Mouse (Mus musculus) stomach, embryonic 14.5 days (tissue): ENCODE results near the gene Snap29. TPM values are rescaled to one million over a fixed set of nuclear protein-coding genes. Genes with fewer than 3 reads are reported as not detected.

ENCODE experiments used
- ATAC-seq: fragments of 200-750 bp; cut with Nextera tagmentation; 2 replicates; pipeline ENCODE4 v1.8.0; 2017; ENCODE audit warnings: low read depth, moderate TSS enrichment; ENCODE audit not compliant: insufficient number of reproducible peaks, insufficient read depth, low FRiP score
- H3K27ac ChIP-seq: fragments of 300-500 bp; sonication (generic); 2 replicates; pipeline ENCODE4 v1.5.1; 2014; ENCODE audit warnings: mild to moderate bottlenecking, low read length, moderate library complexity, mixed read lengths
- H3K27me3 ChIP-seq: fragments of 300-500 bp; sonication (generic); 2 replicates; pipeline ENCODE4 v1.6.1; 2014; ENCODE audit warnings: low read length, control low read depth, mixed read lengths; ENCODE audit not compliant: control insufficient read depth, insufficient read depth
- H3K36me3 ChIP-seq: fragments of 300-500 bp; sonication (generic); 2 replicates; pipeline ENCODE4 v1.6.1; 2014; ENCODE audit warnings: mild to moderate bottlenecking, control low read depth, low read length, moderate library complexity, mixed read lengths; ENCODE audit not compliant: control insufficient read depth, insufficient read depth
- H3K4me1 ChIP-seq: fragments of 300-500 bp; sonication (generic); 2 replicates; pipeline ENCODE4 v1.6.1; 2014; ENCODE audit warnings: low read length, control low read depth, mixed read lengths; ENCODE audit not compliant: control insufficient read depth, insufficient read depth
- H3K4me2 ChIP-seq: fragments of 300-500 bp; sonication (generic); replicated peaks from 2 replicates; pipeline ENCODE4 v1.6.1; 2014; ENCODE audit warnings: low read depth, low read length, control low read depth
- H3K4me3 ChIP-seq: fragments of 300-500 bp; sonication (generic); 2 replicates; pipeline ENCODE4 v1.5.1; 2014; ENCODE audit warnings: low read depth, low read length, control low read depth
- H3K9ac ChIP-seq: fragments of 300-500 bp; sonication (generic); replicated peaks from 2 replicates; pipeline ENCODE4 v1.6.1; 2014; ENCODE audit warnings: low read depth, mild to moderate bottlenecking, control low read depth, low read length, moderate library complexity, mixed read lengths
- H3K9me3 ChIP-seq: fragments of 300-500 bp; sonication (generic); 2 replicates; pipeline ENCODE4 v1.6.1; 2016; ENCODE audit warnings: low read depth, low read length, control low read depth; ENCODE audit not compliant: control insufficient read depth
- WGBS: fragments of 180-500 bp; shearing (Covaris S2); extraction: QIAGEN DNeasy Blood & Tissue Kit; methylation state at CpG from one replicate; pipeline ENCODE4 v1.1.7; 2014; 5-methylcytosine and 5-hydroxymethylcytosine counted together
- polyA plus RNA-seq: library from polyadenylated mRNA; unstranded; fragments of >200 nt; fragmentation: Nextera tagmentation; extraction: Ambion mirVana; gene quantifications from 2 replicates; pipeline ENCODE4 v1.2.1, GENCODE M21; 2014

Gene Snap29
- polyA plus RNA-seq, 1 experiment from 2014 or later = 7.4 TPM

DNA sequence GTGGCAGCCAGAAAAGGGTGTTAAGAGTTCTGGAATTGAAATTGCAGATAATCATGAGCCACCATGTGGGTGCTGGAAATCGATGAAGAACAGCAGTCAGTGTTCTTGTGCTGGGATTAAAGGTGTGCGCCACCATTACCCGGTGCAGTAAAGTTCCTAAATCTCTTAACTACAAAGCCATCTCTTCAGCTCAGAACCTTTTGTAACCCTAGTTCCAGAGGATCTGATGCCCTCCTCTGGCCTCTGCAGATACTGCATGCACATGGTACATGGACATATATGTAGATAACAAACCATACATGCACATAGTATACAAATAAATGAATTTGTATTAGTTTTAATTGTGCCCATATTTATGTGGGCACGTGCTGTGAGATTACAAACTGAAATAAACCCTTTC lies 54.5 kb downstream of the Snap29 start:
- no peak overlapping the region for H3K4me3 ChIP-seq
- no peaks in the 10 kb centered on the region for H3K27me3 ChIP-seq
- H3K27ac ChIP-seq = no peak overlapping the region
- 0 out of 2 replicates have a peak, but pooled peaks cover 5% of the 10 kb centered on the region for H3K4me1 ChIP-seq
- H3K9me3 ChIP-seq = no peaks in the 10 kb centered on the region
- H3K4me2 ChIP-seq = no peak overlapping the region
- peaks cover 22% of the 10 kb centered on the region; the same call in 1 of the 2 replicates for H3K36me3 ChIP-seq
- WGBS = 91% methylated on average over 4 of the region's 4 CpGs
- ATAC-seq = no peak
- H3K9ac ChIP-seq = no peak overlapping the region

DNA sequence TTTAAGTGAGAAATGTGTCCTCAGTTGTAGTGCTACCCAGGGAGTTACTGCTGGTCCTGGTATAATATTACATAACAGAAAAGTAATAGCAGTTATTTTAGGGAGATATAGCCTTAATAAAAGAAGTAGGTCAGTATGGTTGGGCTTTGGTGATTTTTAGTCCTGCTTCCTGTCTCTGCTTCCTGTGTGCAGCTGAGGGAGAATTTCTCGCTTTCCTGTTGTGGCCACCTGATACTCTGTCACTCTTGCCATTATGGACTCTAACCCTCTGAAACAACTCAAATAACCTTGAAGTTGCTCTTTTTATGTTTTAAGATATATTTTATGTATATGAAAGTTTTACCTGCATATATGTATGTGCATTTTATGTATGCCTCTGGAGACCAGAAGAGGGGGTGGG lies 55.8 kb downstream of the Snap29 start:
- Histone ChIP-seq H3K9me3 (no peaks in the 10 kb centered on the region), H3K9ac (no peak overlapping the region), H3K27ac (no peak overlapping the region), H3K4me3 (no peak overlapping the region), H3K36me3 (peaks cover 13% of the 10 kb centered on the region; the same call in 1 of the 2 replicates), H3K4me2 (no peak overlapping the region), H3K27me3 (no peaks in the 10 kb centered on the region), H3K4me1 (no peaks in the 10 kb centered on the region)
- WGBS = 88% methylated on average over 1 of the region's 1 CpGs
- no peak for ATAC-seq

DNA sequence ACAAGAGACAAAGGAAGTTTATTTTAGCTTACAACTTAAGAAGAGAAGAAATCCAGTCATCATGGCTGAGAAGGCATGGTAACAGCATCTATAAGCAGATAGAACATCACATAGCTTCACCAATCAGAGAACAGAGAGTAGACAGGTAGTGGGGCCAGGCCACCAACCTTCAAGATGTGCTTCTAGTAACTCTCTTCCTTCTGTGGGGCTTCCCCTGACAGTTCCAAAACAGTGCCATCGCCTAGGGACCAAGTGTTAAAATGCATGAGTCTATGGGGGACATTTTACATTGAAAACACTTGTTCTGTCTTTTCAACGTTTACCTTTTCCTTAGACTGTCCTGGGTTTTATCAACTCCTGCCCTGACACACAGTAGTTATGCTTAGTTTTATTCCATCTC lies 57.4 kb downstream of the Snap29 start:
- Histone ChIP-seq H3K36me3 (peaks cover 11% of the 10 kb centered on the region; the same call in 1 of the 2 replicates), H3K9me3 (no peaks in the 10 kb centered on the region), H3K27me3 (no peaks in the 10 kb centered on the region), H3K27ac (no peak overlapping the region), H3K4me3 (no peak overlapping the region), H3K4me1 (0 out of 2 replicates have a peak, but pooled peaks cover 4% of the 10 kb centered on the region), H3K4me2 (no peak overlapping the region), H3K9ac (no peak overlapping the region)
- WGBS = 74% methylated on average over 2 of the region's 2 CpGs
- no peak for ATAC-seq

DNA sequence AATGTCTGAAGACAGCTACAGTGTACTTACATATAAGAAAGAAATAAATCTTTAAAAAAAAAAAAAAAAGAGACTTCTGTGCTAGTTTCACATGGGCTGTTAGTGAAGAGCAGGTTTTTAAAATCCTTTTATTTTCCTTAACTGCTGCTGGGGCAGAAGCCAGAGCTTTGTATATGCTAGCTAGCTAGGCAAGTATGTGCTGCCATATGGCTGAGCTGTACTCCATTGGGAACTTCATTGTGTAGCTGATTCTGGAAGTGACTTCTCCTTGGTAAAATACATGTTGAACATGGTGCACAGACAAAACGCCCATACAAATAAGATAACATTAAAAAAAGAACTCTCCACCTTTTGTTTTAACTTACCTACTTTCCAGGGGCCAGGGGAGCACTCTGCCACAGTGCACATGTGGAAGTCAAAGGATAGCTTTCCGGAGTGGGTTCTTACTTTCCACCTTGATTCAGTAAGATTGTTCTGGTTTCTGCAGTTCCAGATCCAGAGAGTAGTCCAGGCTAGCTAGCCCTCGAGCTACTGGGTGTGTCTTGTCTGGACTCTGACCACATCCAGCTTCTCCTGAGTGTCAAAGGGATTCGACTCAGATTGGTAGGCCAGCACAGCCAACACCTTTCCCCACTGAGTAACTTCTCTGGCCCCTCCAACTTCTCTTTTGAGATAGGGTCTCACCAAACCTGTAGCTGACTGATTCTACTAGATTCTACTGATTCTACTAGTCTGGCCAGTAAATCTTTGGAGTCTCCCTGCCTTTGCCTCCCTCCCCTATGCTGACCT lies 61.3 kb downstream of the Snap29 start:
- H3K4me2 ChIP-seq = no peak overlapping the region
- WGBS = 80% methylated on average over 4 of the region's 4 CpGs
- no peak overlapping the region for H3K27ac ChIP-seq
- H3K9me3 ChIP-seq = no peaks in the 10 kb centered on the region
- no peak overlapping the region for H3K4me3 ChIP-seq
- no peak overlapping the region for H3K9ac ChIP-seq
- H3K27me3 ChIP-seq = no peaks in the 10 kb centered on the region
- 0 out of 2 replicates have a peak, but pooled peaks cover 4% of the 10 kb centered on the region for H3K4me1 ChIP-seq
- no peak for ATAC-seq
- H3K36me3 ChIP-seq = peaks cover 11% of the 10 kb centered on the region; the same call in 1 of the 2 replicates

DNA sequence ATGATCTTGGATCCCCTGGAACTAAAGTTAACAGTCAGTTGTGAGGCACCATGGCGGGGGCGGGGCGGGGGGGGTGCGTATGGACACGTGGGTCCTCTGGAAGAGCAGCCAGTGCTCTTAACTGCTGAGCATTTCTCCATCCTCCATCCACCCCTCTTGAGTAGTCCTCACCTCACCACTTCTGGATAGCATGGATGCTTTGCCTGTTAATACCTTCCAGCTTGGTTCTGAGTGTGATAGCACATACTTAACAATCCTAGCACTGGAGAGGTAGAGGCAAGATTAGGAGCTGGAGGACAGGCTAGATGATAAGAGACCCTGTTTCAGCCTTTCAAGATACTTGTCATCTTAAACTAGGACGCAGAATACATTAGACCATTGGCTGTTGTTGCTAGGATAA lies 66.7 kb downstream of the Snap29 start:
- H3K4me2 ChIP-seq = no peak overlapping the region
- no peaks in the 10 kb centered on the region for H3K27me3 ChIP-seq
- 0 out of 2 replicates have a peak, but pooled peaks cover under 1% of the 10 kb centered on the region for H3K4me1 ChIP-seq
- H3K9me3 ChIP-seq = no peaks in the 10 kb centered on the region
- no peak overlapping the region for H3K4me3 ChIP-seq
- no peak for ATAC-seq
- H3K9ac ChIP-seq = no peak overlapping the region
- peaks cover 20% of the 10 kb centered on the region for H3K36me3 ChIP-seq
- WGBS = 81% methylated on average over 6 of the region's 6 CpGs
- H3K27ac ChIP-seq = no peak overlapping the region

DNA sequence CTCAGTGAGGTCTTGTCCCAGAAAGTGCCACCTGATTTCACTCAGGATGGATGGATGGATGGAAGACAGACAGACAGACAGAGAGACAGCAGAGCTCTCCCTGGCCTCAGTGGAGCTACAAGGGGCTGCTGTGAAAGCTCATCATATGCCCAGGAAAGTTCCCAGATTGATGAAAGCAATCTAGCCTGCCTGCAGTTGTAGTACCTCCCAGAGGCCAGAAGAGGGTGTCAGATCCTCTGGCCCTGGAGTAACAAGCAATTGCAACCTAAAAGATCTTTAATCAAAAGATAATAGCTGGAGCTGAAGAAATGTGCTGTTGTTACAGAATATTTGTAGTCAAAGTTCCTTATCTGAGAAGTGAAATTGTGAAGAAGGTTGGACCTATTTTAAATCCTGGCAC lies 68.3 kb downstream of the Snap29 start:
- Histone ChIP-seq H3K9me3 (no peaks in the 10 kb centered on the region), H3K4me2 (no peak overlapping the region), H3K9ac (no peak overlapping the region), H3K27me3 (no peaks in the 10 kb centered on the region), H3K4me3 (no peak overlapping the region), H3K27ac (no peak overlapping the region), H3K4me1 (no peaks in the 10 kb centered on the region), H3K36me3 (peaks cover 20% of the 10 kb centered on the region)
- no peak for ATAC-seq

DNA sequence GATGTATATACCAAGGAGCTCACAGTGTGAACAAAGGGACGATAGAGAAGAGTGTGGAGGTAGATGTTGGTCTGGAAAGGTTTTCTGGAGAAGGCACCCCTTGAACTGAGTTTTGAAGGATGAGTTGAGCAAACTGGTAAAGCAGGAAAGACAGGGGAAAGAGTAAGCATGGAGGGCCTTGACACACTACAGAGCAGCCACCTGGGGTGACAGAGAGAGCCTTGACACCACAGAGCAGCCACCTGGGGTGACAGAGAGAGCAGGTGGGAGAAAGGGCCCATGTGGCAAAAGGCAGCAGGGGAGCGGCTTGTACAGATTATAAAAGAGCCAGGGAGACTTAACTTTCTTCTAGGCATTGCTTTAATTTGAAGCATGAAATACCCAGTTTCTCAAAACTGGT lies 69.0 kb downstream of the Snap29 start:
- H3K27ac ChIP-seq = no peak overlapping the region
- no peak overlapping the region for H3K4me2 ChIP-seq
- H3K9ac ChIP-seq = no peak overlapping the region
- no peak for ATAC-seq
- H3K9me3 ChIP-seq = no peaks in the 10 kb centered on the region
- H3K4me3 ChIP-seq = no peak overlapping the region
- WGBS = 62% methylated on average over 2 of the region's 2 CpGs
- H3K4me1 ChIP-seq = no peaks in the 10 kb centered on the region
- no peaks in the 10 kb centered on the region for H3K27me3 ChIP-seq
- H3K36me3 ChIP-seq = peaks cover 16% of the 10 kb centered on the region

DNA sequence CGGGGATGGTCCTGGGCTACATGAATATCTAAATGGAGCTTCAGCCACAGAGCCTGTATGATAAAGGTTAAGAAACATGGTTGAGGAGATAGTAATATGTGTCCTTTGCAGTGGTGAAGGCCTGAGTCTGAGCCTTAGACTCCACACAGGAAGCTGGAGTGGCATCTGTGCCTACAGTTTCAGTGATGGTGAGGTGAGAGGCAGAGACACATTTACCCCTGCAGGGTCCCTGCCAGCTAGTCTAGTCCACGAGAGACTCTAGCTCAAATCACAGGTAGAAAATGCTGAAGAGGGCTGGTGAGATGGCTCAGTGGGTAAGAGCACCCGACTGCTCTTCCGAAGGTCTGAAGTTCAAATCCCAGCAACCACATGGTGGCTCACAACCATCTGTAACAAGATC lies 69.5 kb downstream of the Snap29 start:
- Histone ChIP-seq H3K4me3 (no peak overlapping the region), H3K9me3 (no peaks in the 10 kb centered on the region), H3K36me3 (peaks cover 16% of the 10 kb centered on the region), H3K27ac (no peak overlapping the region), H3K27me3 (no peaks in the 10 kb centered on the region), H3K9ac (no peak overlapping the region), H3K4me2 (no peak overlapping the region), H3K4me1 (no peaks in the 10 kb centered on the region)
- WGBS = 93% methylated on average over 4 of the region's 4 CpGs
- ATAC-seq = no peak
